Mouse (Mus musculus): ENCODE measurements around the gene Olfr448. TPM values are rescaled to one million over a fixed set of nuclear protein-coding genes. Genes with fewer than 3 reads are reported as not detected.

Olfr448 gene
- not detected in 2 replicates for polyA plus RNA-seq (2016; fragmentation: Nextera tagmentation; extraction: Ambion mirVana)

GRCm38 (mm10) chr6:42890141-42890540 lies at the start of gene Olfr448:
Olfr448 (plus strand) TSS chr6:42890441.
- ATAC-seq (ENCODE audit: insufficient number of reproducible peaks, insufficient read depth, low FRiP score, low TSS enrichment, low read depth), result no peak
- H3K9me3 ChIP-seq, result 0 out of 2 replicates have a peak, but pooled peaks cover 4% of the 10 kb centered on the region

GRCm38 (mm10) chr6:42860222-42860819 lies 29.9 kb upstream of the Olfr448 start:
- Histone ChIP-seq H3K4me3 (replicated peaks) (no peak overlapping the region), H3K27me3 (no peaks in the 10 kb centered on the region), H3K4me2 (no peak overlapping the region), H3K4me1 (replicated peaks) (no peaks in the 10 kb centered on the region), H3K27ac (no peak overlapping the region), H3K36me3 (no peaks in the 10 kb centered on the region), H3K9me3 (no peaks in the 10 kb centered on the region), H3K9ac (replicated peaks) (no peak overlapping the region)
- no peak for ATAC-seq (ENCODE audit: insufficient number of reproducible peaks, insufficient read depth, low FRiP score, low TSS enrichment, low read depth)
- 18% methylated on average over 4 of the region's 4 CpGs for WGBS

More at GRCm38 (mm10) chr6:42890141-42890540, at the start of gene Olfr448:
- no peaks in the 10 kb centered on the region for H3K36me3 ChIP-seq
- H3K4me1 ChIP-seq (replicated peaks), result no peaks in the 10 kb centered on the region
- H3K27ac ChIP-seq, result no peak within 1 kb of the TSS
- WGBS, result 89% methylated on average over 1 of the region's 1 CpGs
- no peak within 1 kb of the TSS for H3K4me3 ChIP-seq (replicated peaks)
- no peaks in the 10 kb centered on the region for H3K27me3 ChIP-seq
- no peak within 1 kb of the TSS for H3K4me2 ChIP-seq
- H3K9ac ChIP-seq (replicated peaks), result no peak within 1 kb of the TSS

GRCm38 (mm10) chr6:42869695-42870094 lies 20.5 kb upstream of the Olfr448 start:
- Histone ChIP-seq H3K27me3 (no peaks in the 10 kb centered on the region), H3K9ac (replicated peaks) (no peak overlapping the region), H3K27ac (no peak overlapping the region), H3K4me1 (replicated peaks) (no peaks in the 10 kb centered on the region), H3K4me3 (replicated peaks) (no peak overlapping the region), H3K9me3 (no peaks in the 10 kb centered on the region), H3K4me2 (no peak overlapping the region), H3K36me3 (no peaks in the 10 kb centered on the region)
- 53% methylated on average over 3 of the region's 3 CpGs for WGBS
- no peak for ATAC-seq (ENCODE audit: insufficient number of reproducible peaks, insufficient read depth, low FRiP score, low TSS enrichment, low read depth)

- H3K4me3 ChIP-seq (replicated peaks), result no peak overlapping the region
- no peak overlapping the region for H3K9ac ChIP-seq (replicated peaks)
- no peaks in the 10 kb centered on the region for H3K4me1 ChIP-seq (replicated peaks)
- no peak overlapping the region for H3K4me2 ChIP-seq
- H3K9me3 ChIP-seq, result no peaks in the 10 kb centered on the region
- no peaks in the 10 kb centered on the region for H3K27me3 ChIP-seq
- no peak overlapping the region for H3K27ac ChIP-seq
- no peaks in the 10 kb centered on the region for H3K36me3 ChIP-seq
- ATAC-seq (ENCODE audit: insufficient number of reproducible peaks, insufficient read depth, low FRiP score, low TSS enrichment, low read depth), result no peak
These were observed 13.9 kb upstream of the Olfr448 start for GRCm38 (mm10) chr6:42876323-42876722.

GRCm38 (mm10) chr6:42900345-42900744 lies 10.1 kb downstream of the Olfr448 start:
- WGBS, result 50% methylated on average over 1 of the region's 1 CpGs
- Histone ChIP-seq H3K36me3 (no peaks in the 10 kb centered on the region), H3K27me3 (no peaks in the 10 kb centered on the region), H3K9ac (replicated peaks) (no peak overlapping the region), H3K9me3 (no peaks in the 10 kb centered on the region), H3K27ac (no peak overlapping the region), H3K4me3 (replicated peaks) (no peak overlapping the region), H3K4me1 (replicated peaks) (no peaks in the 10 kb centered on the region), H3K4me2 (no peak overlapping the region)
- ATAC-seq (ENCODE audit: insufficient number of reproducible peaks, insufficient read depth, low FRiP score, low TSS enrichment, low read depth), result no peak

GRCm38 (mm10) chr6:42908578-42908977 lies 18.3 kb downstream of the Olfr448 start, which contains the start of gene Olfr447:
Olfr447 (plus strand) TSS chr6:42908878.
- H3K27ac ChIP-seq, result no peak within 1 kb of the TSS
- ATAC-seq (ENCODE audit: insufficient number of reproducible peaks, insufficient read depth, low FRiP score, low TSS enrichment, low read depth), result no peak
- no peak within 1 kb of the TSS for H3K4me2 ChIP-seq
- H3K9ac ChIP-seq (replicated peaks), result no peak within 1 kb of the TSS
- no peak within 1 kb of the TSS for H3K4me3 ChIP-seq (replicated peaks)
- no peaks in the 10 kb centered on the region for H3K36me3 ChIP-seq
- no peaks in the 10 kb centered on the region for H3K4me1 ChIP-seq (replicated peaks)
- no peaks in the 10 kb centered on the region for H3K9me3 ChIP-seq
- no peaks in the 10 kb centered on the region for H3K27me3 ChIP-seq

- H3K4me2 ChIP-seq, result no peak within 1 kb of the TSS
- 73% methylated on average over 2 of the region's 2 CpGs for WGBS
- no peak within 1 kb of the TSS for H3K27ac ChIP-seq
- no peak within 1 kb of the TSS for H3K9ac ChIP-seq (replicated peaks)
- no peak within 1 kb of the TSS for H3K4me3 ChIP-seq (replicated peaks)
- H3K27me3 ChIP-seq, result no peaks in the 10 kb centered on the region
- ATAC-seq (ENCODE audit: insufficient number of reproducible peaks, insufficient read depth, low FRiP score, low TSS enrichment, low read depth), result no peak
- no peaks in the 10 kb centered on the region for H3K36me3 ChIP-seq
- H3K9me3 ChIP-seq, result no peaks in the 10 kb centered on the region
- no peaks in the 10 kb centered on the region for H3K4me1 ChIP-seq (replicated peaks)
These were observed 30.8 kb downstream of the Olfr448 start, which contains the start of gene Olfr446 for GRCm38 (mm10) chr6:42921077-42921476. Olfr446 (plus strand) TSS chr6:42921377.

Other genes with a start within 250 kb of the Olfr448 start
- gene Tcaf2, start 245.2 kb upstream of the Olfr448 start, polyA plus RNA-seq (2016; fragmentation: Nextera tagmentation; extraction: Ambion mirVana), result 5.3 and 5.6 TPM in 2 replicates
- 93.3 and 93.4 TPM in 2 replicates for gene Tcaf1, start 180.4 kb upstream of the Olfr448 start, polyA plus RNA-seq (2016; fragmentation: Nextera tagmentation; extraction: Ambion mirVana)
- not detected in 2 replicates for gene Olfr453, start 151.1 kb upstream of the Olfr448 start, polyA plus RNA-seq (2016; fragmentation: Nextera tagmentation; extraction: Ambion mirVana)
- gene Olfr38, start 134.0 kb upstream of the Olfr448 start, polyA plus RNA-seq (2016; fragmentation: Nextera tagmentation; extraction: Ambion mirVana), result not detected in 2 replicates
- not detected in 2 replicates for gene Olfr452, start 105.3 kb upstream of the Olfr448 start, polyA plus RNA-seq (2016; fragmentation: Nextera tagmentation; extraction: Ambion mirVana)
- gene Olfr450, start 78.5 kb upstream of the Olfr448 start, polyA plus RNA-seq (2016; fragmentation: Nextera tagmentation; extraction: Ambion mirVana), result not detected in 2 replicates
- not detected in 2 replicates for gene Olfr449, start 56.1 kb upstream of the Olfr448 start, polyA plus RNA-seq (2016; fragmentation: Nextera tagmentation; extraction: Ambion mirVana)
- gene Olfr447, start 18.4 kb downstream of the Olfr448 start, polyA plus RNA-seq (2016; fragmentation: Nextera tagmentation; extraction: Ambion mirVana), result not detected in 2 replicates
- gene Olfr446, start 30.9 kb downstream of the Olfr448 start, polyA plus RNA-seq (2016; fragmentation: Nextera tagmentation; extraction: Ambion mirVana), result not detected in 2 replicates
- gene Olfr444, start 58.6 kb downstream of the Olfr448 start, polyA plus RNA-seq (2016; fragmentation: Nextera tagmentation; extraction: Ambion mirVana), result not detected in 2 replicates
- gene Olfr441, start 215.9 kb downstream of the Olfr448 start, polyA plus RNA-seq (2016; fragmentation: Nextera tagmentation; extraction: Ambion mirVana), result not detected in 2 replicates

Data from limb, embryonic 12.5 days (tissue).